Mouse (Mus musculus) urinary bladder, postnatal 14 days (tissue): ENCODE data around the gene Prkaa2.

Experiments
- DNase-seq: peaks from one replicate; pipeline ENCODE4 v3.0.0; 2021; ENCODE audit warnings: low spot score

Prkaa2 gene

DNA sequence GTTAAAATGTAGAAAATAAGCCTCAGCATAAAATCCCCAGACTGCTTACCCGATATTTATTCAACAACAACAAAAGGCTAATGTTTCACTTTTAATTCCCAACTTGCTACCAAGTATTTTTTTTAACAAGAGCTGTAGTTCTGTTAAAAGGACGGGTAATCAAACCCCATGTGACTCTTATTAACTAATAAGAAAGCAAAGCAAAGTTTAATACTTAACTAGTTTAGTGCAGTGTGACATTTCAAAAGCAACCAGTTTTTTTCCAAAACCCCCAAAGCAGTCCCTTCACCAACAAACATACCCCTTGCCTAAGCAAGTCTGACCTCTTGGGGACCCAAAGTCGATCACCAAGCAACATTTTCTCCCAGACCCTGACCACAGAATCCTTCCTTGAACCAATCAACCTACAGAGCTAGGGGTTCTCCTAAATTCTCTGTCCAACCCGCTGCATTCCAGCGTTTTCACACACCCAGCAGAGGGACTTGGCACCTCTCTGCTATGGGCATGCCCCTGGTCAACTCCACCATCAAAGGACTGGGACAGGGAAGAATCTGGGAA is 970 bp downstream of the Prkaa2 start:
- DNase-seq: no peak

DNA sequence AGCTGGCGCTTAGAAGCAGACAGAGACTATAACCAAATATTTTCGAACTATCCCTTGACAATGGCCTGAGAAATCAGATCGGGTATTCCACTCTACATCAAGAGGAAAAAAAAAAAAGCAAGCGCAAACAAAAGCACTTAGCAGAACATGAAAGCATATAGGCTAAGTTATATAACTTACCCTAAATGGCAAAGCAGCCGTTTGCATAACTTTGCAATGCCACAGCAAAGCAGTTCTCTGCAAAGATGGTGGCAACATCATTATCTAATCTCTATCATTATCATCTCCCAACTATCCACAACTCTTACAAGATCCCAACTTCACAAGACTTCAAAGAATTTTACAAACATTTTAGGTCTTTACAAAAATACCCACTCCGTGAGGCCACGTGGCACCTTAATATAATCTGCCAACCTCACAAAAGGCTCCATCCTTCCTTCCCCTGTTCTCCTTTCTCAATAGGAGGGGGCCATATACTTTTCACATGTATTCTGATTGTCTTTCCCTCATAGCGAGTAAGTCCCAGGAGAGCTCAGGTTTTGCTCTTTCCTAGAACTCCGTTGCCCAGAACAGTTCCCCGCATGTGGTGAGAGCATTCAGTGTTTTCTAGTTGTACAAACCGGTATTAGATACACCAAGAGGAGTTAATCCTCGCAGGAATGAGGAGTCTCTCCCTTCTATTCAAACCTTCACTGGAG is 1.6 kb downstream of the Prkaa2 start:
- DNase-seq: no peak

DNA sequence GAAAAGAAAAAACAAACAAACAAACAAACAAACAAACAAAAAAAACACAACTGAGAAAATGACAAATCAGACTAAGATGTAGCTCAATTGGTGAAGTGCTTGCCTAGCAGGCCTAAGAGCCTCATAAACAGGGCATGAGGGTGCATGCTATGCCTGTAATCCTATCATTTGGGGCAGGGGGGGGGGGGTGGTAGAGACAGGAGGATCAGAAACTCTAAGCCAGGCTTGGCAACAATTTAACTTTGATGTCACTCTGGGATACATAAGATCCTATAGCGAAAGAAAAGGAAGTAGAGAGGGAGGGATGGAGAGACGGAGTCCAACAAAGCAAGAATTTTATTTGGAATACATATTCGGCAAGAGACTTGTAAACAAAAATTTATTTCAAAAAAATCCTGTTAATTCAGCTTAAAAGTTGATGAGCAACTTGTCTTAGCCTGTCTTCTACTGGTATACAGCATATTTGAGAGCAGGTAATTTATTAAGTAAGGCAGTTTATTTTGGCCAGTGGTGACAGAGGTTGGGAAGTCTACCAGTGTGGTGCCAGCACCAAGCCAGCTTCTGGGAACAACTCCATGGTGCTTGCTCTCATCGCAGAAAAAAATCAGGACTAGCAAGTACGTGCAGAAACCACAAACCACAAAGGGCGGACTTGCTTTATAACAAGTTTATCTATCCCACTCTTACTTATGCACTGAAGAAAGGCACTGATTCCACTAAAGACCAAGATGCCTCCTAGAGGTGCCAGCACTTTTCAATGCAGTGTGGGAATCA is 5.4 kb downstream of the Prkaa2 start:
- no peak for DNase-seq

DNA sequence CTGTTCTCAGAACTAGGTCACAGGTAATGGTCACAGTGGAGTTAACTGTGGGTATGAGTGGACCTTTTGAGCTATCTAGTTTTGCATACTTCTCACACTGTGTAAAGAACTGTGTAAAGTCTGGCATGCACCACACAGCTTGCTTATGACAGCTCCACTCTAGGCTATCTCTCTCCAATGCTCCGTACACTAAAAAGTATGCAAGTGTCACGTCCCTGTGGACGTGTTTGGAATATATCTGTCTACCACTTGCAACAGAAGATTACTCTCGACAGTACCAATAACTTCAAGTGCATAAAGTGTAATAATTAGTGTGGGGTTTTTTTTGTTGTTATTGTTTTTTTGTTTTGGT is 8.4 kb downstream of the Prkaa2 start:
- no peak for DNase-seq

GRCm38 (mm10) chr4:105100508-105101336 is 9.0 kb downstream of the Prkaa2 start:
- DNase-seq: no peak

- no peak for DNase-seq
Observed at GRCm38 (mm10) chr4:105098660-105099059, 11.0 kb downstream of the Prkaa2 start.

- DNase-seq: no peak
Observed at GRCm38 (mm10) chr4:105098158-105098557, 11.5 kb downstream of the Prkaa2 start.

DNA sequence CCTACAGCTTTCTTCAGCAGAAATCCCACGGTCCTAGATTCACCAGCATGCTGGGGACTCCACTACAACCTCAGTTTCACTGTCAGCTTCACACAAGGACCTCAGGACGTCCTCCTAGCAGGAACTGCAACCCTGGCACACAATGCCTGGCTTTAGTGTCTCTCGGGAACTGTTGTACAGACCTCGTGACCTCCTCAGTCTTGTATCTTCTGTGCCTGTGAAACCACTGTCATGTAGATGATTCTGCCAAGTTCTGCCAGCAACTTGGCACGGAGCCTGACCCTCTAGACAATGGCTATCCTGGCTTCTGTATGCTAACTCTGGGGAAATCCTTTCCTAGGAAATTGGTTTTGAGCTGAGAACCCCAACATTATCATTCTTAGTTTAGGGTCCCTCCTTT is 14.4 kb downstream of the Prkaa2 start:
- no peak for DNase-seq

- no peak for DNase-seq
Observed at GRCm38 (mm10) chr4:105093951-105094350, 15.7 kb downstream of the Prkaa2 start.

GRCm38 (mm10) chr4:105090417-105090816 is 19.3 kb downstream of the Prkaa2 start:
- DNase-seq: no peak

- DNase-seq: no peak
Observed at GRCm38 (mm10) chr4:105089386-105089785, 20.3 kb downstream of the Prkaa2 start.

DNA sequence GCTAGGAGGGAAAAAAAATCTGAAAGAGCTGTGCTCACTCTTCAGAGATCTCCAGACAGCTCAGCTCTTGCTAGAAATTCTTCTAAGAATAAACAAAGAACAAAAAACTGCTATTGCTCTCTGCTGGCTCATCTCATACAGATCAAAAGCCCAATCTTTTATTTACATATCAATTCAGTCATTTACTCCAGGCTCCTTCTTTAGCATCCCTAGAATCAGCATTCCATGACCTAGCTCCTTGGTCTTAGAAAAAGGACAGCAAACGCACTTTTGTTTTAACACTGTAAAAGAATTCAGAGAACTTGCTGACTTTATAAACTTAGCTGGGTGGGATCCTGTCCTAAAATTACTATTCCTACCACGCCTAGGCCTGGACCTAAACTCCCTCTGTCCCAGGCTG is 21.0 kb downstream of the Prkaa2 start:
- no peak for DNase-seq

- no peak for DNase-seq
Observed at GRCm38 (mm10) chr4:105076152-105076551, 33.5 kb downstream of the Prkaa2 start.

DNA sequence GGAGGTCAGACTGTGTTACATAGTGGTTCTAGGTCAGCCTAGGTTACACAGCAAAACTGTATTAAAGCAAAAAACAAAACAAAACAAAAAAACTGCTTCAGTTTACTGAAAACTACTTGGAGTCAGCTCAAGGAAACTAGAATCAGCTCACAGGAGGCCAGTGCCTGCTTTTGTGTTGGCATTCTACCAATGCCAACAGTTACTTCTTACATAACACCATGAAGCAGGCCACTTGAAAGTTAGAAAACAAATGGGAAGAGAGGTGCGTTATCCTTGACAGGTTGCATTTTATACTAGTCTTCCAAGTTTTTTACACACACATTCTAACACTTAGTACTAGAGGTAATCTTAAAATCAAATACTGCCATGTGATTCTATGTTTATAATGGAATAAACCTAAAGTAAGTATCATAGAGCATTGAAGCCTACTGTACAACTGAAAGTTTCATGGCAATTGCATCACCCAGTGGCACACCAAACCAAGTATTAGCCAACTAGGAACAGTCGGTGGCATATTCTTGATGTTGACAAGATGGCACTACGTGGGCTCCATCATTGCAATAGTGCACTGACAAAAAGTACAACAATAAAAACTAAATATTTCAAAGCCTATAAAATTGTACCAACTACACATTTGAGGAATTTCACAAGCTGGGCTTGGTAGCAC is 37.8 kb downstream of the Prkaa2 start:
- DNase-seq: no peak

DNA sequence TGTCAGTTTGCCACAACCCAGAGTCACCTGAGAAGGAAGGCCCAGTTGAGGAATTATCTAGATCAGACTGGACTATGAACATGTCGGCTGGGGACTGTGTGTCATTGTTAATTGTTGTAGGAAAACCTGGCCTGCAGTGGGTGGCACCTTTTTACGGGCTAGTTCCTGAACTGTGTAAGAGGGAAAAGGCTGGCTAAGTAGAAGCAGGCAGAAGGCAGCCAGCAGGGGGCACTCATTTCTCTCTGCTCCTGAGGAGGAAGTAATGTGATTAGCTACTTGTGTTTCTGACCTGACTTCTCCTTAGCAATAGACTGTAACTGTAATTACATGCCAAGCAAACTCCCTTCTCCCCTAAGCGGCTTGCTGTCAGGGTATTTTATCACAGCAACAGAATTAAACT is 38.7 kb downstream of the Prkaa2 start:
- peak; percentile 83 for DNase-seq

DNA sequence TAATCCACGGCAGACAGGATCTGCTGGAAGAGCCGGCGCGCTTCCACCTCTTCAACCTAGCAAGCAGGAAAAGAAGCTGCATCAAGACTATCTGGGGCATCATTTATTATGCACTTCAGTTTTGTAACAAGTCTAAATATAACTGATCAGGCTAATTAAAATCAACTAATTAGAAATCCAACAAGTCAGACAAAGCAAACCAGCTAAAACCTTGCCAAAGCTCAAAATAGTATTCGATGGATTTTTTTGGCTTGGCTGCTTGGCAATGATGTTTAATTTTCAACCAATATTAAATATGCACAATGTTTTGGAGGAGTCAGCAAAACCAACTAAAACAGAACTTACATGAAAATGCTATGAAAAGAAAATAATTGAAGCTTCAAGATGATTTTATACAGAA is 58.4 kb downstream of the Prkaa2 start:
- no peak for DNase-seq

GRCm38 (mm10) chr4:105050041-105050440 is 59.6 kb downstream of the Prkaa2 start:
- no peak for DNase-seq

GRCm38 (mm10) chr4:105034259-105034658 is 75.4 kb downstream of the Prkaa2 start:
- DNase-seq: no peak

DNA sequence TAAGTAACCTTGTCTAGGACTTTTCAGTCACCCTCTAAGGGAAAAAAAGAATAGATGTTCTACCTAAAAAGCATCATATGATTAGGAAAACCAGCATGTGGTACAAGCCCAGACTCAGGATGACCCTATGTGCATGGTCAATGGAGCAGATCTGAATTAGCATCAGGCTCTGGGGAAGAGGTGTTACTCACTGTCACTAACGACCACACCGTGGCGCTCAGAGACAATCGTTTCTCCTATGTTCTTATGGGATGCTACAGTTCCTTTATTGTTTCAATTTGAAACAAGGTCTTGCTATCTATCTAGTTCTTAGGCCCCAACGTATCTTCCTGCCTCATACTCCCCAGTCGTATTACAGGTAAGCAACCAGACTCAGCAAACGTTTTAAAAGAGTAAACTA is 76.5 kb downstream of the Prkaa2 start:
- DNase-seq: no peak

DNA sequence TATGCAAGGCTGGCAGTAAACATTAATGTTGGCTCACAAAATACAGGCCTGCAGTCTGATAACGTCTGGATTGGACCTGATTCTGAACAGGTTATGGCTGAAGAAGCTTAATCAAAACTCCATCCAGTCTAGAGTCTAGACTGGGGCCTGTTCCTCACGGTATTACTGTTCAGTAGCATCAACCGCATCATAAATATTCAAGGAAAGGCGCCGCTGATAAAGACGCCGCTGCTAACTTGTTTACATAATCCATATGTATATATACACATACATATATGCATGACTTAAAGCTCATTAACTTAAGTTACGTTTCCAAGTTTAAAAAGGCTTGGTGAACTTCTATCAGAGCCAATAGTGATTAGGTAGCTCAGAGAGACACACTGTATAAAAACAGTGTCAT is 78.6 kb downstream of the Prkaa2 start:
- DNase-seq: no peak

DNA sequence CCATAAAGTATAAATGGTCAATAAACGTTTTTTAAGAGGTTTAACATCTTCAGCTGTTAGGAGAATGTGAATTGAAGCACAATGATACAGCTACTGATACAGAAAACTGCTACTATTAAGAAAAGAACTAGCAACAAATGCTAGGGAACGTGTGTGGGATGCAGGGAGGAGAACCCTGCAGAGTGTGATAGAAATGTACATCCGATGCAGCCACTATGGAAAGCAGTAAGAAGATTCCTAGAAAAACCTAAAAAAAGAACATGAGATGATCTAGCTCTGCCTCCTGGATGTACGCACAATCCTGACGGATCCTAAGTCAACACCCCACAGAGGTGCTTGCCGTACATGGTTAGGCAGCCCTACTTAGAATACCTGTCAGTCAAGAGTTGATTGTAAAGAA is 82.4 kb downstream of the Prkaa2 start:
- DNase-seq: no peak

- DNase-seq: no peak
Observed at GRCm38 (mm10) chr4:105016006-105016613, 93.6 kb downstream of the Prkaa2 start.
